Mouse (Mus musculus): ENCODE measurements around the gene Gm2888.
"Not testable (repeated sequence)": the region's sequence is repeated elsewhere in the genome, so short reads cannot be mapped to it uniquely, and the experiment has no call there.

GRCm38 (mm10) chr14:3029702-3030101 lies at the start of gene Gm2888:
- TF ChIP-seq POLR2A (IDR thresholded peaks at IDR 0.05; ENCODE audit: borderline replicate concordance, extremely low read depth, insufficient read depth, insufficient read length, poor library complexity, severe bottlenecking); CTCF (IDR thresholded peaks at IDR 0.05; ENCODE audit: borderline replicate concordance, extremely low read depth, insufficient read depth, insufficient read length): not testable (repeated sequence)
